Mouse (Mus musculus) cerebellum, adult 9-10 months (tissue): Measurements from ENCODE around the gene Olfr1282.
"Not testable (repeated sequence)": the region's sequence is repeated elsewhere in the genome, so short reads cannot be mapped to it uniquely, and the experiment has no call there.

ENCODE experiments used
- DNase-seq: peaks from one replicate; pipeline ENCODE4 v3.0.0; 2022

Gene Olfr1282

GRCm38 (mm10) chr2:111335976-111336375 is at the start of gene Olfr1282:
Gene Olfr1282 (minus strand): TSS chr2:111336076.
- DNase-seq: no peak

GRCm38 (mm10) chr2:111375222-111375621 is 39.3 kb upstream of the Olfr1282 start, which contains the start of gene Olfr1284:
Gene Olfr1284 (plus strand): TSS chr2:111375522.
- DNase-seq: no peak

DNA sequence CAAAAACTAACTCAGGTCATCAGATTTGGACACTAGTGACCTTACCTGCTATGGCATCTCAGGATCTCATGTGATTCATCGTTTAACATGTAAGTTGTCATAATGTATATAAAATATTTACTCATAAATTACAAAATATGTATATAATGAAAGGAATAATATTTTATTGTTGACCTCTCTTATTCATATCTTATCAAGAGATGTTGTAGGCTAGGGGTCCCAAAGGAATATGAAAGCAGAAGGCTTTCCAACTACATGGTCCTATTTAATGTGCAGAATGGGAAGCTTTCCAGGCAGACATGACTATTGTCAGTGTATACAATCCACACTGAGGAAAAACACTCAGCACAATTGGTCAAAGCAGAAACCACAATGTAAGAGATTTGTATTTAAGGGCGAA is 30.6 kb upstream of the Olfr1282 start, which contains the start of gene Olfr1283:
Olfr1283 (plus strand) TSS at position 301 of the 400 bp plus-strand sequence.
- no peak for DNase-seq

DNA sequence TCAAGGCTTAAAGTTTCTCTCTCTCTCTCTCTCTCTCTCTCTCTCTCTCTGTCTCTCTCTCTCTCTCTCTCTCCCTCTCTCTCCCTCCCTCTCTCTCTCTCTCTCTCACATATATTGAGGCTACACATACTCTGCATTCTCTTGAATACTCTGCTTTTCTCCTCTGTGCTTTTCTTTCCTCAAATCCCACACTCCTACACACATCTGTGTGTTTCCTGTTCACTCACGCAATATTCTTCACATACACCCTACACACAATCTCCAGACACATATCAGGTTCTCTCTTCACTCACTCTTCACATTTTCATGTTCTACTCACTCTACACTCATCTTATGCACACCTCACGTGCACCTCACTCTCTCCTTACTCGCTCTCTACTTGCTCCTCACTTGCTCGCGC is 2.2 kb downstream of the Olfr1282 start:
- not testable (repeated sequence) for DNase-seq

- no peak for DNase-seq
Measured at GRCm38 (mm10) chr2:111326220-111326619, 9.7 kb downstream of the Olfr1282 start, which contains the start of gene Olfr1281. Gene Olfr1281 (plus strand): TSS chr2:111326520.

- no peak for DNase-seq
Measured at GRCm38 (mm10) chr2:111313717-111314116, 22.2 kb downstream of the Olfr1282 start, which contains the start of gene Olfr1280. Gene Olfr1280 (plus strand): TSS chr2:111314017.

DNA sequence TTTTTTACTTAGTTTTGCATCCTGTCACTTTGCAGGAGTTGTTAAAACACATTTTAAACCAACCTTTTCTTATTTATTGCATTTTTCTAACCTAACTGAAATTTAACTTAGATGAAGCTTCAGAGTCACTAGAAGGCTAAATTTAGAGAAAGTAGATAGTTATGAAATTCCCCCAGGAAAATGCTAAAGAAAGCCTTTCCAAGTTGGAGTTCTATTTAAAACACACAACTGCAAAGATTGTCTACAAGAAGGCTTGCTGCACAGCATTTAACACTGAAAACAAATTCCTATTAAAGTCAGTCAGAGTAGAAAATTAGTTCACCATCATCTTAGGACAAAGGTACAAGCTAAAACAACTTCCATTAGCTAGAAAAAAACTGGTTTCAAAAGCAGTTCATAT is 35.5 kb downstream of the Olfr1282 start, which contains the start of gene Olfr1279:
Olfr1279 (plus strand) TSS at position 262 of the 400 bp plus-strand sequence.
- DNase-seq: no peak

DNA sequence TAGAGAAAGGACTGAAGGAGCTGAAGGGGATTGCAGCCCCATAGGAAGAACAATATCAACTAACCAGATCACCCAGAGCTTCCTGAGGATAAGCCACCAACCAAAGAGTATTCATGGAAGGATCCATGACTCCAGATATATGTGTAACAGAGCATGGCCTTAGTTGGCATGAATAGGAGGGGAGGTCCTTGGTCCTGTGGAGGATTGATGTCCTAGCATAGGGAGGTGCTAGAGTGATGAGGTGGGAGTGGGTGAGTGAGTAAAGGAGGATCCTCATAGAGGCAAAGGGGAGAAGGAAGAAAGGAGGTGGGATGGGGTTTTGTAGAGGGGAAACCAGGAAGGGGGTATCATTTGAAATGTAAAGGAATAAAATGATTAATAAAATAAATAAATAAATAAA is 37.3 kb downstream of the Olfr1282 start:
- no peak for DNase-seq

- no peak for DNase-seq
Measured at GRCm38 (mm10) chr2:111289836-111290235, 46.0 kb downstream of the Olfr1282 start, which contains the start of gene Olfr1278. Gene Olfr1278 (plus strand): TSS chr2:111290136.
